Mouse (Mus musculus) neural tube, embryonic 13.5 days (tissue): Measurements from ENCODE around the gene Rnf223. TPM values are rescaled to one million over a fixed set of nuclear protein-coding genes. Genes with fewer than 3 reads are reported as not detected.
"Not testable (repeated sequence)": the region's sequence is repeated elsewhere in the genome, so short reads cannot be mapped to it uniquely, and the experiment has no call there.

ENCODE experiments used
- ATAC-seq: fragments of 200-750 bp; cut with Nextera tagmentation; 2 replicates; pipeline ENCODE4 v1.8.0; 2017; ENCODE audit warnings: low read depth, mild to moderate bottlenecking, moderate TSS enrichment, moderate library complexity
- H3K27ac ChIP-seq: fragments of 300-500 bp; sonication (generic); replicated peaks from 2 replicates; pipeline ENCODE4 v1.5.1; 2015; ENCODE audit warnings: moderate library complexity, mild to moderate bottlenecking, inconsistent platforms
- H3K27me3 ChIP-seq: fragments of 300-500 bp; sonication (generic); 2 replicates; pipeline ENCODE4 v1.6.1; 2015; ENCODE audit warnings: mild to moderate bottlenecking, inconsistent platforms
- H3K36me3 ChIP-seq: fragments of 300-500 bp; sonication (generic); 2 replicates; pipeline ENCODE4 v1.6.1; 2015; ENCODE audit warnings: mild to moderate bottlenecking, inconsistent platforms
- H3K4me1 ChIP-seq: fragments of 300-500 bp; sonication (generic); replicated peaks from 2 replicates; pipeline ENCODE4 v1.6.1; 2015; ENCODE audit warnings: inconsistent platforms
- H3K4me2 ChIP-seq: fragments of 300-500 bp; sonication (generic); 2 replicates; pipeline ENCODE4 v1.6.1; 2015; ENCODE audit warnings: inconsistent platforms, mild to moderate bottlenecking, moderate library complexity
- H3K4me3 ChIP-seq: fragments of 300-500 bp; sonication (generic); 2 replicates; pipeline ENCODE4 v1.5.1; 2015; ENCODE audit warnings: mild to moderate bottlenecking, inconsistent platforms
- H3K9ac ChIP-seq: fragments of 300-500 bp; sonication (generic); 2 replicates; pipeline ENCODE4 v1.6.1; 2015; ENCODE audit warnings: moderate library complexity, mild to moderate bottlenecking, inconsistent platforms
- H3K9me3 ChIP-seq: fragments of 300-500 bp; sonication (generic); 2 replicates; pipeline ENCODE4 v1.6.1; 2016; ENCODE audit warnings: inconsistent platforms
- WGBS: fragments of 180-500 bp; shearing (Covaris S2); methylation state at CpG from one replicate; pipeline ENCODE4 v1.1.7; 2015; 5-methylcytosine and 5-hydroxymethylcytosine counted together
- polyA plus RNA-seq: library from polyadenylated mRNA; unstranded; fragments of >200 nt; fragmentation: Nextera tagmentation; extraction: Ambion mirVana; gene quantifications from 2 replicates; pipeline ENCODE4 v1.2.1, GENCODE M21; 2015

The Rnf223 gene
- polyA plus RNA-seq, 1 experiment from 2014 or later: 0.66 TPM

DNA sequence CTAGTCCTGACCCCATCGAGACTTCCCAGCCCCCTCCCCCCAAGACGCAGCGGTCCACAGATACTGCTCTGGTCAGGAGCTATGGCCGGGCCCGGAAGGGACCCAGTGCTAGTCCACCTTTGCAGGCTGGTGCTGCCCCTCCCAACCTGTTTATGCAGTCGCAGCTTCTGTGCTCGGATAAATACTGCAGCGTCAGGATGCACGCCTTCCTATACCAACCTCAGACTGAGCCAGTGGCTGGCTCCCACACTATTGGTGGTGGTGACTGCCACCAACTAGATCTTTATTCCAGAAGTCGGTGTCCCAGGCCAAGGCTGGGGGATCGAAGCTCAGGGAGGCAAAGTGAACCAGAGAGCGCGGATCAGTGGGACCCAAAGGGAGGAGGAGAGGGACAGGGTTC lies 4.8 kb downstream of the Rnf223 start:
- WGBS: 94% methylated on average over 13 of the region's 13 CpGs
- no peak overlapping the region for H3K27ac ChIP-seq
- no peaks in the 10 kb centered on the region for H3K4me1 ChIP-seq
- no peaks in the 10 kb centered on the region for H3K27me3 ChIP-seq
- no peak overlapping the region for H3K4me2 ChIP-seq
- H3K36me3 ChIP-seq: no peaks in the 10 kb centered on the region
- ATAC-seq: no peak
- H3K9me3 ChIP-seq: no peaks in the 10 kb centered on the region
- no peak overlapping the region for H3K4me3 ChIP-seq
- H3K9ac ChIP-seq: no peak overlapping the region

DNA sequence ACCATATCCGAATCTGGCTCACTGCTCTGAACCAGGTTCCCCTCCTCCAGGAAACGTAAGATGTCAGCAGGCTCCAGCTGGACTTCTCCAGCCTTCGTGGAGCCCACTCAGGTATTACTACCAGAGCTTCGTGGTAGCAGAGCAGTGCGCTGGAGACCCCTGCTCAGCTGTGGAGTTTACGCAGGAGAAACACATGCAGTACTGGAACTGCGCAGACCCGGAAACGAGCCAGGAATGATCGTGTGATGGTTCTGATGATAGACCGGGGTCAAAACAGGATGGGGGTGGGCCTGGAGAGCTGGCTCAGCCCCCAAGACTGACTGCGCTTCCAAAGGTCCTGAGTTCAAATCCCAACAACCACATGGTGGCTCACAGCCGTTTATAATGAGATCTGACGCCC lies 5.5 kb downstream of the Rnf223 start:
- ATAC-seq: no peak

DNA sequence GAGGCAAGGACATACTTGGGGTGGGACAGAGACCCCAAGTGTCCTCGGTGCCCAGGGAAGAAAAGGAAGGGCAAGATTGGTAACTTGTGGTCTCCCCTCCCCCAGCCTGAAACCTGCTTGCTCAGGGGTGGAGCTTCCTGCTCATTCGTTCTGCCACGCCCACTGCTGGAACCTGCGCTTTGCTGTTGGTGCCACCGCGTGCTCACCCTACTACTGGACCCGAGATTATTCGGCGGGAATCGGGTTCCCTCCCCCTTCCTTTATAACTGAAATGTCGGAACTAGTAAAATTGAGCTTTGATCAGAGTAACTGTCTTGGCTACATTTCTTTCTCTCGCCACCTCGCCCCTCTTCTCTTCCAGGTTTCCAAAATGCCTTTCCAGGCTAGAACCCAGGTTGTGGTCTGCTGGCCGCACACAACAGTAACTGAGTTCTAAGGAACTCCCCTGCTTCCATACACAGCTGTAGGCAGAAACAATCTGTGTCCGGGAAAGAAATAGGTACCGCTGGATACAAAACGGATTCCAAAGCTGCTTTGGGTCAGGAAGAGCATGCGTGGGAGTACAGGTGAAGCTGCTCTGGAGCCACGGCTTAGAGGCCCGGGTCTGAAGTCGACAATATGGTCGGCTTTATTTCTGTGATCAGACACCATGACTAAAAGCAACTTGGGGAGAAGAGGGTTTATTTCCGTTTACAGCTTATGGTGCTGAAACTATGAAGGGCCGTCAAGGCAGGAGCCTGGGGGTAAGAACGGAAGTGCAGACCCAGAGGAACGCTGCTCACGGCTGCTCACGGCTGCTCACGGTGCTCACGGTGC lies 6.2 kb downstream of the Rnf223 start:
- Histone ChIP-seq H3K4me1 (no peaks in the 10 kb centered on the region), H3K4me3 (no peak overlapping the region), H3K4me2 (no peak overlapping the region), H3K27ac (no peak overlapping the region), H3K27me3 (no peaks in the 10 kb centered on the region), H3K9me3 (no peaks in the 10 kb centered on the region), H3K9ac (no peak overlapping the region), H3K36me3 (no peaks in the 10 kb centered on the region)
- no peak for ATAC-seq
- WGBS: 94% methylated on average over 30 of the region's 30 CpGs

More for the DNA sequence above, 5.5 kb downstream of the Rnf223 start:
- Histone ChIP-seq H3K36me3 (no peaks in the 10 kb centered on the region), H3K9me3 (no peaks in the 10 kb centered on the region), H3K4me1 (no peaks in the 10 kb centered on the region), H3K4me2 (no peak overlapping the region), H3K4me3 (no peak overlapping the region), H3K27me3 (no peaks in the 10 kb centered on the region), H3K27ac (no peak overlapping the region), H3K9ac (no peak overlapping the region)
- WGBS: 94% methylated on average over 14 of the region's 14 CpGs

DNA sequence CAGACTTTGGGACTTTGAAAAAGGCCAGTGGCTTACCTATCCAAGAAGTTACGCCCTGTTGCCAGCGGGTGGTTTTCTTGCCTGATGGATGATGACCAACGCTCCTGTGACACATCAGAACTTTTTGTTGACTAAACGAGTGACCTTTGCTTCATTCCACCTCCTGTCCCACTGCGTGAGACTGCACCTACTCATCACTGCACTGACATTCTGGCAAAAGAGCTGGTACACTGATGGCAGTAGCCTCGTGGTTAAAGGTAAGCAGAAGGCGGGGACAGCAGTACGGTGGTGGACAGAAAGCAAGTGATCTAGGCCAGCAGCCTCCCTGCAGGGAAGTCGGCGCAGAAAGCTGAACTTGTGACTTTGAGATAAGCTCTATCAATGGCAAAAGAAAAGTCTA lies 20.6 kb downstream of the Rnf223 start:
- WGBS: 89% methylated on average over 10 of the region's 10 CpGs
- H3K36me3 ChIP-seq, H3K4me1 ChIP-seq, H3K4me3 ChIP-seq, H3K9me3 ChIP-seq, ATAC-seq, H3K4me2 ChIP-seq, H3K9ac ChIP-seq, H3K27ac ChIP-seq, H3K27me3 ChIP-seq: not testable (repeated sequence)

DNA sequence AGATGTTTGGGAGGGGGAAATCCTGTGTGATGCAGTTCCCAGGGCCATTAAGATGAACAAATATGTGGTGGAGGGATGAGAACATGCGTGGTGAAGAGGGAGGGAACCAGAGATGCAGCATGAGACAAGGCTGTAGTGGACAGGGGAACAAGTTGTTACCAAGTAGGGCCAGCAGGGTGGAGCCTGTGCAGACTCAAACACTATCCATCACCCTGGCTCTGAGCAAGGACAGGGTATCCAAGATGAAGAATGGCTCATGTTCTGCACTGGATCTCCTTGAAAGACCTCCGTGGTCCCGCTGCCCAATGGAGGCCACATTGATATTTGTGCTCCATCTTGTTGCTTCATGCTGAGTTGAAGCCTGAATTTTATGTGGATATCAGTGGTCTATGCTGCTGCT lies 24.5 kb downstream of the Rnf223 start:
- no peaks in the 10 kb centered on the region for H3K36me3 ChIP-seq
- peaks cover 16% of the 10 kb centered on the region for H3K9me3 ChIP-seq
- H3K9ac ChIP-seq: no peak overlapping the region
- no peak overlapping the region for H3K4me2 ChIP-seq
- ATAC-seq: no peak
- no peak overlapping the region for H3K4me3 ChIP-seq
- no peaks in the 10 kb centered on the region for H3K4me1 ChIP-seq
- H3K27ac ChIP-seq: no peak overlapping the region
- no peaks in the 10 kb centered on the region for H3K27me3 ChIP-seq
- 91% methylated on average over 3 of the region's 3 CpGs for WGBS

DNA sequence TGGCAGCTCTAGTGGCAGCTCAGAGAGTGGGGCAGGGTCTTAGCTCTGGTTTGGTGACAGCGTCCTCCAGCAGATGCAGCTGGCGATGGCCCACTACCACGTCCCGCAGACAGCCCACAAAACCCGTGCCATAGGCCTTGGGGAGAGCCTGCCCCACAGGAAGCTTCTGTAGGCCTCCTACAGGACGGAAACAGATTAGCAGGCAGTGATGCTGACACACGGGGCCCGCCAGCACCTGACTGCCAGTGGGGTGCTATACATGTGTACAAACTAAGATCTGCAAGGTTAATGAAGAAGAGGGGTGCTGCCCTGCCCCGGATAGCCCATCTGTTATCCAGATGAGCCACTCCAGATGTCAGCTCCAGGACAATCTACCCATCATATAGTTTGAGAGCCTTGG lies 36.2 kb downstream of the Rnf223 start:
- H3K9ac ChIP-seq: no peak overlapping the region
- H3K27me3 ChIP-seq: no peaks in the 10 kb centered on the region
- ATAC-seq: no peak
- H3K9me3 ChIP-seq: peaks cover 14% of the 10 kb centered on the region
- no peak overlapping the region for H3K4me2 ChIP-seq
- 89% methylated on average over 9 of the region's 9 CpGs for WGBS
- no peak overlapping the region for H3K4me3 ChIP-seq
- H3K4me1 ChIP-seq: no peaks in the 10 kb centered on the region
- peaks cover 99% of the 10 kb centered on the region for H3K36me3 ChIP-seq
- H3K27ac ChIP-seq: no peak overlapping the region

DNA sequence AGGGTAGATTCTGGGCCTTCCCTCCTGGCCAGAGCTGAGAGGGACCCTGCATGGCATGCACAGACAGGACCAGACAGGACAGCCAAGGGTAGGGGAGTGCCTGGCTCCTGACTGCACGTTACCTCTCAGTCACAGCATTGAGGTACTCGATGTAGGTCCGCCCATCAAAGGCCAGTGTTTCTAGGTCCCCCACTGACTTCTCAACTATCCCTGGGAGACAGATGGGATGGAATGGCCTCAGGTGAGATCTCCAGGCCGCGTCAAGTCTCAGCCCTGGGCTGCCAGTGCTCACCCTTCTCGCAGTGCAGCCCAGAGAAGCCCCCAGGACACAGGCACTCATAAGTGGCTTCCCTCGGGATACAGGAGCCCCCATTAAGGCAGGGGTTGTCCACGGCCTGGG lies 38.3 kb downstream of the Rnf223 start:
- H3K27me3 ChIP-seq: no peaks in the 10 kb centered on the region
- no peak overlapping the region for H3K27ac ChIP-seq
- H3K4me2 ChIP-seq: no peak overlapping the region
- H3K36me3 ChIP-seq: peaks cover 100% of the 10 kb centered on the region
- H3K9ac ChIP-seq: no peak overlapping the region
- ATAC-seq: no peak
- no peaks in the 10 kb centered on the region for H3K4me1 ChIP-seq
- no peaks in the 10 kb centered on the region for H3K9me3 ChIP-seq
- 93% methylated on average over 8 of the region's 8 CpGs for WGBS
- no peak overlapping the region for H3K4me3 ChIP-seq

DNA sequence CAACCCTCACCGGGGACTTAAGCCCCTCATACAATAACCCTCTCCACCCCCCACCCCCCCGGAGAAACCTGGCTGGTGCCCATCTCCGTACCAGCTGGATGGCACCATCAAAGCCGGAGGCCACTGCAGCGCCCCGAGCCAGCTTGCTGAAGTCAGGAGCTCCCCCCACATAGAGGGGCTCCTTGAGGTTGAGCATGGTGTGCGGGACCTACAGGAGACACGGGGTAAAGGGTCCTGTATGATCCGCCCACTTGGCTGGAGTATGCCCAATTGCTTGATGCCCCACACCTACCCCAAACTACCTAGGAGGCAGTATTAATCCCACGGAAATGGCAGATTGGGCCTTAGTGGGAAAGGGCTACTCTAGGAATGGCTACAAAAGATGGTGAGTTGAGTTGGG lies 38.8 kb downstream of the Rnf223 start:
- H3K4me2 ChIP-seq: no peak overlapping the region
- WGBS: 95% methylated on average over 10 of the region's 10 CpGs
- no peaks in the 10 kb centered on the region for H3K9me3 ChIP-seq
- no peaks in the 10 kb centered on the region for H3K27me3 ChIP-seq
- no peak for ATAC-seq
- H3K4me1 ChIP-seq: no peaks in the 10 kb centered on the region
- no peak overlapping the region for H3K27ac ChIP-seq
- H3K4me3 ChIP-seq: no peak overlapping the region
- H3K9ac ChIP-seq: no peak overlapping the region
- H3K36me3 ChIP-seq: peaks cover 100% of the 10 kb centered on the region

DNA sequence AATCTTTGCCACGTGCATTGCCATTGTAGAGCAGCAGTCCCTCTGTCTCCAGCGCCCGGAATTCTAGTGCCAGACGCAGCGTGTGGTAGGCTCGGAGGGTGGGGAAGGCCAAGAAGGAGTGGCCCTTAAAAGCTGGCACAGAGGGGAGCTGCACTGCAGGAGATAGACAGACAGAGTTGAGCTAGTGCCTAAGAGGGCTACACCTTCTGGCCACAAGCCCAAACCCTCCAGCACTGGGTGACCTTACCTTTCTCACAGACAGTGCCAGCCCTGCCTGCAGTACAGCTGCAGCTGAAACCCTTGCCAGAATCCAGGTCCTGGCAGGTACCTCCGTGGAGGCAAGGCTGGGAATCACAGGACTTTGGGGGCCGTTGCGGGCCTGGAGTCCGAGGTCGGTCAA lies 41.5 kb downstream of the Rnf223 start:
- H3K36me3 ChIP-seq: peaks cover 100% of the 10 kb centered on the region
- H3K27me3 ChIP-seq: no peaks in the 10 kb centered on the region
- no peaks in the 10 kb centered on the region for H3K4me1 ChIP-seq
- ATAC-seq: no peak
- no peak overlapping the region for H3K4me3 ChIP-seq
- H3K9ac ChIP-seq: no peak overlapping the region
- H3K9me3 ChIP-seq: no peaks in the 10 kb centered on the region
- no peak overlapping the region for H3K4me2 ChIP-seq
- no peak overlapping the region for H3K27ac ChIP-seq
- WGBS: 94% methylated on average over 11 of the region's 11 CpGs

DNA sequence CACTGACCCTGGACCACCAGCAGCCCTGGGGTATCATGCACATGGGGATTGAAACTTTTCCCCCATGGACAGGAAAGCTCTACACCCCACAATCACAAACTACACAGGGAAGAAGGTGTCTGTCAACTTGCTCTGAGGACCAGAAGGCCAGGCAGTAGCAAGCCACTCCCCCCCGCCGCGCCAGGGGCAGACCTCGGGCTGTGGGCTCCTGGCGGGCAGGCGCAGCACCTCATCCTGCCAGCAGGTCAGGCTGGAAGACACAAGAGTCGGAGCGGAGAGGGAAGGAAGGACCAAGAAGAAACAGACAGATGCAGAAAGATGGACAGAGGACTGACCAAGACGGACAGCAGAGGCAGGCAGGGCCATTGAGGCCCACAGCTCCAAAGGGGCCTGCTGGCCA lies 47.3 kb downstream of the Rnf223 start:
- Histone ChIP-seq H3K9me3 (no peaks in the 10 kb centered on the region), H3K36me3 (peaks cover 98% of the 10 kb centered on the region), H3K27me3 (no peaks in the 10 kb centered on the region), H3K4me1 (peaks cover 30% of the 10 kb centered on the region), H3K4me2 (no peak overlapping the region), H3K4me3 (no peak overlapping the region), H3K9ac (no peak overlapping the region), H3K27ac (no peak overlapping the region)
- ATAC-seq: no peak
- WGBS: 91% methylated on average over 9 of the region's 9 CpGs

Other genes starting within 250 kb of the Rnf223 start
- gene Pusl1, start 238.7 kb upstream of the Rnf223 start, polyA plus RNA-seq: 51.5 and 55.4 TPM in 2 replicates
- gene Acap3, start 238.7 kb upstream of the Rnf223 start, polyA plus RNA-seq: 68.4 and 72.3 TPM in 2 replicates
- gene Ube2j2, start 186.7 kb upstream of the Rnf223 start, polyA plus RNA-seq: 121 and 126 TPM in 2 replicates
- 10.6 and 19.0 TPM in 2 replicates for gene C1qtnf12, start 168.2 kb upstream of the Rnf223 start, polyA plus RNA-seq
- 25.1 and 25.5 TPM in 2 replicates for gene B3galt6, start 137.9 kb upstream of the Rnf223 start, polyA plus RNA-seq
- 132 and 139 TPM in 2 replicates for gene Sdf4, start 137.6 kb upstream of the Rnf223 start, polyA plus RNA-seq
- 0.77 and 1.2 TPM in 2 replicates for gene Tnfrsf4, start 116.7 kb upstream of the Rnf223 start, polyA plus RNA-seq
- gene Tnfrsf18, start 104.3 kb upstream of the Rnf223 start, polyA plus RNA-seq: 1.6 and 2.7 TPM in 2 replicates
- gene Ttll10, start 71.1 kb upstream of the Rnf223 start, polyA plus RNA-seq: not detected in 2 replicates
- 25.0 and 27.7 TPM in 2 replicates for gene 9430015G10Rik, start 20.5 kb upstream of the Rnf223 start, polyA plus RNA-seq
- gene Agrn, start 67.0 kb downstream of the Rnf223 start, polyA plus RNA-seq: 120 and 122 TPM in 2 replicates
- 0.84 and 2.2 TPM in 2 replicates for gene Isg15, start 70.3 kb downstream of the Rnf223 start, polyA plus RNA-seq
- 5.1 and 5.6 TPM in 2 replicates for gene AW011738, start 72.8 kb downstream of the Rnf223 start, polyA plus RNA-seq
- 1.8 TPM in 2 replicates for gene Perm1, start 85.4 kb downstream of the Rnf223 start, polyA plus RNA-seq
- gene Plekhn1, start 104.3 kb downstream of the Rnf223 start, polyA plus RNA-seq: 26.1 and 27.3 TPM in 2 replicates
- gene Noc2l, start 105.5 kb downstream of the Rnf223 start, polyA plus RNA-seq: 49.5 and 54.8 TPM in 2 replicates
- gene Samd11, start 125.1 kb downstream of the Rnf223 start, polyA plus RNA-seq: 2.1 and 2.9 TPM in 2 replicates
- gene Vmn2r-ps159, start 200.6 kb downstream of the Rnf223 start, polyA plus RNA-seq: not detected in 2 replicates